In the genomic region with DNA sequence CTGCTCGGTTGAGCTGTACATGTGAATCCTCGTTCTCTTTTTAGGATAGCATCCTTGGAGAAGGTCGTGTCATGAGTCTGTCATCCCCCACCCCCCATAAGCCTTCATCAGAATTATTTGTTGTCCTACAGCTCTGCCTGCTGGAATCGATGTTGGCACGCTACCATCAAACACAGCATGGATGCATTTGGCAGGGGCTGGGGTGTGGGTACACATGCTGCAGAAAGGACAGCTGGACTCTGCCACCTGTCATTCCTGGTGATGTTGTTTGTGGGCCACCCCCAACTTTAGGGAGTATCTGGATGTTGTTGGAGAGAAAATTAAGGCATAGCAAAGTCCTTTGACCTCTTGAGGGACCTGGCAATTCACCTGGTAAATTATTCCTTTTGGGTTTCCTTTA, we compare ENCODE assay signal across 22 mouse cellular contexts. TPM values are rescaled to one million over a fixed set of nuclear protein-coding genes. Genes with fewer than 3 reads are reported as not detected.
DNase-seq lines count a peak whose midpoint lies in the region; ATAC-seq lines count a peak whose summit lies in the region.
"Had no signal": no experiment of that assay in that cellular context is flagged by ENCODE, and none has a peak within 500 bp of the region (broad histone marks: within the 10 kb centered on the region; RNA-seq: fewer than 3 reads in every experiment).

No protein-coding gene starts in this region.

- no peaks in the 10 kb centered on the region for H3K9me3 ChIP-seq in hindbrain, embryonic 15.5 days
- no peaks in the 10 kb centered on the region for H3K9me3 ChIP-seq in hindbrain, embryonic 10.5 days
- no peaks in the 10 kb centered on the region for H3K9me3 ChIP-seq in midbrain, embryonic 14.5 days (ENCODE audit: control insufficient read depth, low read length)
- H3K9me3 ChIP-seq in midbrain, embryonic 15.5 days = no peaks in the 10 kb centered on the region

- DNase-seq in cerebellum, postnatal 10 days = peak; percentile 80 to 88
- no peak for DNase-seq in cerebellum, adult 9-11 months
- DNase-seq in hindbrain, embryonic 10.5 days (ENCODE audit: low spot score) = no peak
- peak; percentile 4 for DNase-seq in midbrain, embryonic 14.5 days
- DNase-seq in layer of hippocampus, postnatal 14 days (ENCODE audit: low spot score in 2 of 2) = peak; percentile 16 to 34
- no peak for DNase-seq in heart, postnatal 10 days
- DNase-seq: adrenal gland, adult 2 months; cerebellum, adult 8-10 months; embryo, embryonic 11 days; kidney, adult 18-20 months; kidney, postnatal 10 days; lung, adult 18-20 months; lung, postnatal 14 days; right cerebral cortex, postnatal 14 days; thymus, postnatal 36 days had no signal

- no peaks in the 10 kb centered on the region for H3K27me3 ChIP-seq in hindbrain, embryonic 15.5 days
- peaks cover 3% of the 10 kb centered on the region; the same call in 1 of the 2 replicates for H3K27me3 ChIP-seq in hindbrain, embryonic 10.5 days (ENCODE audit: insufficient read depth, poor library complexity, severe bottlenecking)
- no peaks in the 10 kb centered on the region for H3K27me3 ChIP-seq in midbrain, embryonic 14.5 days (ENCODE audit: control insufficient read depth, insufficient read depth, low read length)
- H3K27me3 ChIP-seq in midbrain, embryonic 15.5 days (replicated peaks) = no peaks in the 10 kb centered on the region

- no peaks in the 10 kb centered on the region for H3K4me1 ChIP-seq in hindbrain, embryonic 15.5 days (replicated peaks)
- no peaks in the 10 kb centered on the region for H3K4me1 ChIP-seq in hindbrain, embryonic 10.5 days (replicated peaks)
- H3K4me1 ChIP-seq in midbrain, embryonic 14.5 days (ENCODE audit: control insufficient read depth, insufficient read depth, low read length) = no peaks in the 10 kb centered on the region
- H3K4me1 ChIP-seq in midbrain, embryonic 15.5 days = no peaks in the 10 kb centered on the region

- intact Hi-C loops in heart, postnatal 10 days (cut with DNase I) = loop anchor here (10.0 kb wide), 1 partner anchor 281 kb away; no protein-coding TSS in a partner anchor

- no peak overlapping the region for H3K4me3 ChIP-seq in hindbrain, embryonic 15.5 days
- H3K4me3 ChIP-seq in hindbrain, embryonic 10.5 days = no peak overlapping the region
- H3K4me3 ChIP-seq in midbrain, embryonic 14.5 days (replicated peaks; ENCODE audit: low read depth, low read length) = no peak overlapping the region
- H3K4me3 ChIP-seq in midbrain, embryonic 15.5 days = no peak overlapping the region

- WGBS in hindbrain, embryonic 15.5 days = 61% methylated on average over 5 of the region's 5 CpGs
- WGBS in hindbrain, embryonic 10.5 days = 78% methylated on average over 5 of the region's 5 CpGs
- 72% methylated on average over 5 of the region's 5 CpGs for WGBS in midbrain, embryonic 14.5 days
- WGBS in midbrain, embryonic 15.5 days = 65% methylated on average over 5 of the region's 5 CpGs

- no peak overlapping the region for H3K27ac ChIP-seq in hindbrain, embryonic 15.5 days (replicated peaks)
- no peak overlapping the region for H3K27ac ChIP-seq in hindbrain, embryonic 10.5 days
- no peak overlapping the region for H3K27ac ChIP-seq in midbrain, embryonic 14.5 days (replicated peaks; ENCODE audit: low read depth, low read length)
- H3K27ac ChIP-seq in midbrain, embryonic 15.5 days = no peak overlapping the region

- no peak overlapping the region for H3K4me2 ChIP-seq in hindbrain, embryonic 15.5 days
- no peak overlapping the region for H3K4me2 ChIP-seq in midbrain, embryonic 14.5 days (ENCODE audit: low read length)
- no peak overlapping the region for H3K4me2 ChIP-seq in midbrain, embryonic 15.5 days

- H3K9ac ChIP-seq in hindbrain, embryonic 15.5 days = no peak overlapping the region
- no peak overlapping the region for H3K9ac ChIP-seq in midbrain, embryonic 14.5 days (replicated peaks; ENCODE audit: low read length)
- H3K9ac ChIP-seq in midbrain, embryonic 15.5 days = no peak overlapping the region

- peak; percentile 42; the same call in 1 of the 2 replicates for ATAC-seq in hindbrain, embryonic 15.5 days (ENCODE audit: low FRiP score, low read depth)
- no peak; the same call in 1 of the 2 replicates for ATAC-seq in midbrain, embryonic 14.5 days (ENCODE audit: low FRiP score, low TSS enrichment)
- ATAC-seq in midbrain, embryonic 15.5 days (replicated peaks) = no peak

- no peaks in the 10 kb centered on the region for H3K36me3 ChIP-seq in hindbrain, embryonic 15.5 days
- H3K36me3 ChIP-seq in hindbrain, embryonic 10.5 days = no peaks in the 10 kb centered on the region
- H3K36me3 ChIP-seq in midbrain, embryonic 14.5 days (ENCODE audit: control insufficient read depth, insufficient read depth, low read length) = no peaks in the 10 kb centered on the region
- H3K36me3 ChIP-seq in midbrain, embryonic 15.5 days (replicated peaks) = no peaks in the 10 kb centered on the region

RNA-seq across cellular contexts. Expression of a gene that starts 38.8 kb away (rescaled TPM):
- polyA plus RNA-seq in hindbrain, embryonic 15.5 days (2015; fragmentation: Nextera tagmentation; extraction: Ambion mirVana) = 1.3 and 1.5 TPM in 2 replicates
- 6.1 and 6.4 TPM in 2 replicates for polyA plus RNA-seq in hindbrain, embryonic 10.5 days (2016; fragmentation: Nextera tagmentation; extraction: Ambion mirVana)
- 5.1 and 8.1 TPM in 2 replicates for polyA plus RNA-seq in midbrain, embryonic 14.5 days (2014; fragmentation: Nextera tagmentation; extraction: Ambion mirVana)
- 5.2 and 6.1 TPM in 2 replicates for polyA plus RNA-seq in midbrain, embryonic 15.5 days (2015; fragmentation: Nextera tagmentation; extraction: Ambion mirVana)
- total RNA-seq in layer of hippocampus, postnatal 14 days (2021) = not detected
- not detected for total RNA-seq in heart, postnatal 10 days (2021)
- total RNA-seq: adrenal gland, adult 2 months; gastrocnemius, postnatal 4 days; layer of hippocampus, postnatal 25 days; left cerebral cortex, postnatal 10 days; megakaryocyte, adult 5-6 weeks; monocyte, adult 5-6 weeks had no signal

Comparison
In these comparisons a context has a peak if more than half of its experiments do, and no peak if none do; other contexts are left out.
1. DNase-seq: peak in cerebellum, postnatal 10 days (2 of 2), midbrain, embryonic 14.5 days (single experiment) and layer of hippocampus, postnatal 14 days (2 of 2); none in cerebellum, adult 9-11 months (single experiment), hindbrain, embryonic 10.5 days (single experiment) and heart, postnatal 10 days (0 of 2).